In genomic region chr2:128407076-128407475, GRCm38 (mm10) we compare ENCODE assay signal across 30 mouse cellular contexts.
DNase-seq lines count a peak whose midpoint lies in the region; ATAC-seq lines count a peak whose summit lies in the region.
"Had no signal": no experiment of that assay in that cellular context is flagged by ENCODE, and none has a peak within 500 bp of the region (broad histone marks: within the 10 kb centered on the region; RNA-seq: fewer than 3 reads in every experiment).

No protein-coding gene starts in this region.

- H3K27ac ChIP-seq in forebrain, embryonic 14.5 days (ENCODE audit: low read depth, low read length) = no peak overlapping the region
- H3K27ac ChIP-seq: heart, embryonic 13.5 days; left cerebral cortex, adult 2 months; limb, embryonic 12.5 days; liver, embryonic 15.5 days; midbrain, embryonic 13.5 days; neural tube, embryonic 15.5 days had no signal

- H3K9ac ChIP-seq in forebrain, embryonic 14.5 days (ENCODE audit: low read length) = no peak overlapping the region
- H3K9ac ChIP-seq: forebrain, postnatal 0 days; heart, embryonic 13.5 days; limb, embryonic 12.5 days; liver, embryonic 15.5 days; lung, embryonic 14.5 days; midbrain, embryonic 13.5 days; neural tube, embryonic 15.5 days had no signal

- ATAC-seq in CD4-positive, CD25-positive, alpha-beta regulatory T cell, adult 4 months = peak; percentile 50
- ATAC-seq in monocyte, adult 5-6 weeks (replicated peaks; ENCODE audit: insufficient number of reproducible peaks, low FRiP score, low TSS enrichment, poor library complexity, severe bottlenecking) = peak; percentile 42
- ATAC-seq in forebrain, embryonic 14.5 days = no peak
- ATAC-seq: forebrain, postnatal 0 days; hindbrain, embryonic 16.5 days; midbrain, embryonic 13.5 days; Patski had no signal

- no peaks in the 10 kb centered on the region for H3K9me3 ChIP-seq in forebrain, embryonic 14.5 days (replicated peaks; ENCODE audit: control insufficient read depth, low read length)
- H3K9me3 ChIP-seq: G1E; heart, embryonic 13.5 days; limb, embryonic 12.5 days; liver, embryonic 15.5 days; midbrain, embryonic 13.5 days; neural tube, embryonic 15.5 days had no signal

- peaks cover 7% of the 10 kb centered on the region for H3K4me1 ChIP-seq in forebrain, embryonic 14.5 days (ENCODE audit: control insufficient read depth, insufficient read depth, low read length)
- H3K4me1 ChIP-seq: liver, embryonic 15.5 days had no signal

- WGBS in forebrain, embryonic 14.5 days = 77% methylated on average over 7 of the region's 7 CpGs

- no peak overlapping the region for H3K4me3 ChIP-seq in forebrain, embryonic 14.5 days (ENCODE audit: low read depth, low read length)
- H3K4me3 ChIP-seq: erythroblast, embryonic 14.5 days; heart, embryonic 13.5 days; left cerebral cortex, adult 2 months; limb, embryonic 12.5 days; liver, embryonic 15.5 days; midbrain, embryonic 13.5 days; neural tube, embryonic 15.5 days had no signal

- H3K27me3 ChIP-seq in forebrain, embryonic 14.5 days (replicated peaks; ENCODE audit: control insufficient read depth, insufficient read depth, low read length) = no peaks in the 10 kb centered on the region
- H3K27me3 ChIP-seq: limb, embryonic 12.5 days; liver, embryonic 15.5 days; midbrain, embryonic 13.5 days; neural tube, embryonic 15.5 days; Patski had no signal

- H3K36me3 ChIP-seq in forebrain, embryonic 14.5 days (ENCODE audit: control insufficient read depth, insufficient read depth, low read length) = no peaks in the 10 kb centered on the region
- H3K36me3 ChIP-seq: G1E; heart, embryonic 13.5 days; limb, embryonic 12.5 days; liver, embryonic 15.5 days; midbrain, embryonic 13.5 days; neural tube, embryonic 15.5 days had no signal

- DNase-seq in 416B (ENCODE audit: low read depth) = peak; percentile 50
- peak; percentile 77 for DNase-seq in induced T-regulatory cell, adult 2 months (ENCODE audit: low read depth)
- no peak for DNase-seq in forebrain, embryonic 14.5 days (ENCODE audit: low spot score)
- DNase-seq in urinary bladder, postnatal 10 days (ENCODE audit: low spot score) = no peak
- DNase-seq in left cerebral cortex, adult 18-20 months (ENCODE audit: low spot score in 2 of 2) = no peak
- DNase-seq: adrenal gland, postnatal 14 days; cerebellum, adult 11 months; cerebellum, adult 9-11 months; forebrain, postnatal 0 days; heart, postnatal 10 days; kidney, adult 11 months; kidney, postnatal 14 days; layer of hippocampus, adult 9-11 months; lung, embryonic 14.5 days; lung, postnatal 14 days; right cerebral cortex, adult 18-20 months; right cerebral cortex, postnatal 4 days; thymus, postnatal 25 days had no signal

- no peak overlapping the region for H3K4me2 ChIP-seq in forebrain, embryonic 14.5 days (ENCODE audit: low read length)
- H3K4me2 ChIP-seq: heart, embryonic 13.5 days; limb, embryonic 12.5 days; liver, embryonic 15.5 days; lung, embryonic 14.5 days; midbrain, embryonic 13.5 days; neural tube, embryonic 15.5 days had no signal

Comparison
In these comparisons a context has a peak if more than half of its experiments do, and no peak if none do; other contexts are left out.
1. DNase-seq: peak in 416B (single experiment) and induced T-regulatory cell, adult 2 months (single experiment); none in forebrain, embryonic 14.5 days (single experiment), urinary bladder, postnatal 10 days (single experiment) and left cerebral cortex, adult 18-20 months (0 of 2).